Mouse (Mus musculus): ENCODE results near the gene Clec4f. TPM values are rescaled to one million over a fixed set of nuclear protein-coding genes. Genes with fewer than 3 reads are reported as not detected.

Gene Clec4f
- polyA plus RNA-seq, 1 experiment from 2014 or later = 0.25 TPM

- WGBS = 2% methylated on average over 7 of the region's 7 CpGs
- ATAC-seq (ENCODE audit: low FRiP score, low TSS enrichment) = no peak
- no peak for DNase-seq
These were observed 40.7 kb upstream of the Clec4f start for GRCm38 (mm10) chr6:83696684-83697083.

DNA sequence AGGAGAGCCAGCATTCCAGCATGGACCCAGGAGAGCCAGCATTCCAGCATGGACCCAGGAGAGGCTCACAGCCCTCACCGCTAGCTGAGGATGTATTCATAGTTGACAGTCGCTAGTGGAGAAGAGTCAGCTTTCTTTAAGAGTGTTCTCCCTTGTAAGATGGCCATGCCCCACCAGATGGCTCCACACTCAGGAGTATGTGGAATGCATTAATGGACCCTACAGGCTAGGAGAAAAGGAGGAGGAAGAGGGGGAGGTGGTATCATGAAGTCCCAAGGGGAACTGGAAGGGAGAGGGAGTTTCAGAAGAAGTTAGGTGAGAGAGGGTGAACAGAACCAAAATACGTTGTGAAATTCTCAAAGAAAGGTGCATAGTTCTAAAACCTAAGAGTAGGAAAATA is 39.7 kb upstream of the Clec4f start:
- H3K4me3 ChIP-seq (replicated peaks; ENCODE audit: low read depth, low read length) = no peak overlapping the region
- H3K36me3 ChIP-seq (ENCODE audit: control insufficient read depth, insufficient read depth, low read length) = no peaks in the 10 kb centered on the region
- ATAC-seq (ENCODE audit: low FRiP score, low TSS enrichment) (no peak), DNase-seq (no peak)
- H3K9ac ChIP-seq (replicated peaks; ENCODE audit: low read length) = no peak overlapping the region
- no peaks in the 10 kb centered on the region for H3K9me3 ChIP-seq (ENCODE audit: control insufficient read depth, low read length)
- no peak overlapping the region for H3K4me2 ChIP-seq (ENCODE audit: low read length)
- H3K4me1 ChIP-seq (ENCODE audit: control insufficient read depth, insufficient read depth, low read length) = no peaks in the 10 kb centered on the region
- peaks cover 96% of the 10 kb centered on the region for H3K27me3 ChIP-seq (ENCODE audit: control insufficient read depth, insufficient read depth, low read length)
- 9% methylated on average over 3 of the region's 3 CpGs for WGBS
- no peak overlapping the region for H3K27ac ChIP-seq (replicated peaks; ENCODE audit: low read depth, low read length)

More at GRCm38 (mm10) chr6:83696684-83697083, 40.7 kb upstream of the Clec4f start:
- Histone ChIP-seq H3K36me3 (ENCODE audit: control insufficient read depth, insufficient read depth, low read length) (no peaks in the 10 kb centered on the region), H3K4me1 (ENCODE audit: control insufficient read depth, insufficient read depth, low read length) (no peaks in the 10 kb centered on the region), H3K9me3 (ENCODE audit: control insufficient read depth, low read length) (no peaks in the 10 kb centered on the region), H3K9ac (replicated peaks; ENCODE audit: low read length) (no peak overlapping the region), H3K27me3 (ENCODE audit: control insufficient read depth, insufficient read depth, low read length) (peaks cover 94% of the 10 kb centered on the region), H3K4me3 (replicated peaks; ENCODE audit: low read depth, low read length) (no peak overlapping the region), H3K27ac (replicated peaks; ENCODE audit: low read depth, low read length) (no peak overlapping the region), H3K4me2 (ENCODE audit: low read length) (no peak overlapping the region)

DNA sequence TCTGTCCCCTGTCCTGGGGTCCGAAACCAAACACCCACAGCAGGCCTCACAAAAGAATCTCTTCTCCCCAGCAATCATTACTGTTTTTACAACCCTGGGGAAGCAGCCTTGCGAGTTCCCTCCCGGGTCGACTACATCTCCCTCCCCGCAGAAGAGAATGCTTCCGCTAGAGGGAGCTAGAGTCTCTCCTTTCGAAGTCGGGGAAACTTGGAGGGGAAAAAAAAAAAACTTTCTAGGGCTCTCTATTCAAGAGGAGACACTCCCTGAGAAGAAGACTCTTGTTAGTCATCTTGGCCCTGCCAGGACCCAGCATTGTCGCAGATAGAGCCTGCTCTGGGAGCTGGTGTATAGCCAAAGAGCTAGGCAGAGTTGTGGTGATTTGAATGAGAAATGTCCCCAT is 37.8 kb upstream of the Clec4f start:
- H3K36me3 ChIP-seq (ENCODE audit: control insufficient read depth, insufficient read depth, low read length) = no peaks in the 10 kb centered on the region
- DNase-seq (peak; percentile 90), ATAC-seq (ENCODE audit: low FRiP score, low TSS enrichment) (no peak)
- H3K4me1 ChIP-seq (ENCODE audit: control insufficient read depth, insufficient read depth, low read length) = no peaks in the 10 kb centered on the region
- no peak overlapping the region for H3K27ac ChIP-seq (replicated peaks; ENCODE audit: low read depth, low read length)
- H3K27me3 ChIP-seq (ENCODE audit: control insufficient read depth, insufficient read depth, low read length) = peaks cover 83% of the 10 kb centered on the region
- no peak overlapping the region for H3K4me3 ChIP-seq (replicated peaks; ENCODE audit: low read depth, low read length)
- H3K4me2 ChIP-seq (ENCODE audit: low read length) = no peak overlapping the region
- no peak overlapping the region for H3K9ac ChIP-seq (replicated peaks; ENCODE audit: low read length)
- under 1% methylated on average over 9 of the region's 9 CpGs for WGBS
- H3K9me3 ChIP-seq (ENCODE audit: control insufficient read depth, low read length) = no peaks in the 10 kb centered on the region

DNA sequence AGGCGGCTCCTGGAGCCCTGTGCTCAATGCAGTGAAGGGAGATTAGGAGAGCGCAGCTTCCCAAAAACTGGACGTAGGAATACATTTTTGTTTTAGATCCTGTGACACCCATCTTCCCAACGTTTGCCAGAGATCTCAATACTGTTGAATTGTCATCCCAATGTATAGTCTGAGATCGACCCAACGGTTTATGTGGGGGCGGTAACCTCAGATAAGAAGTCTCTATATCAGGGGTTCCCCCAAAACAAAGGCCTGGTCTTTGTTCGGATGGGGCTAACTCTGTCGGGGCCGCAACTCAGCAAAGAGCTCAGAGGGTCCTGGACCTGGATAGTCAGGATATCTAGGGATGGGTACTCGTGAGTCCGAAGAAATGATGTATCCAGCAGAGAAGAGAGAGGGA is 37.0 kb upstream of the Clec4f start:
- no peak for ATAC-seq (ENCODE audit: low FRiP score, low TSS enrichment)
- DNase-seq = no peak
- Histone ChIP-seq H3K9me3 (ENCODE audit: control insufficient read depth, low read length) (no peaks in the 10 kb centered on the region), H3K27me3 (ENCODE audit: control insufficient read depth, insufficient read depth, low read length) (peaks cover 79% of the 10 kb centered on the region), H3K9ac (replicated peaks; ENCODE audit: low read length) (no peak overlapping the region), H3K27ac (replicated peaks; ENCODE audit: low read depth, low read length) (no peak overlapping the region), H3K36me3 (ENCODE audit: control insufficient read depth, insufficient read depth, low read length) (no peaks in the 10 kb centered on the region), H3K4me1 (ENCODE audit: control insufficient read depth, insufficient read depth, low read length) (no peaks in the 10 kb centered on the region), H3K4me3 (replicated peaks; ENCODE audit: low read depth, low read length) (no peak overlapping the region), H3K4me2 (ENCODE audit: low read length) (no peak overlapping the region)
- WGBS = under 1% methylated on average over 12 of the region's 12 CpGs

DNA sequence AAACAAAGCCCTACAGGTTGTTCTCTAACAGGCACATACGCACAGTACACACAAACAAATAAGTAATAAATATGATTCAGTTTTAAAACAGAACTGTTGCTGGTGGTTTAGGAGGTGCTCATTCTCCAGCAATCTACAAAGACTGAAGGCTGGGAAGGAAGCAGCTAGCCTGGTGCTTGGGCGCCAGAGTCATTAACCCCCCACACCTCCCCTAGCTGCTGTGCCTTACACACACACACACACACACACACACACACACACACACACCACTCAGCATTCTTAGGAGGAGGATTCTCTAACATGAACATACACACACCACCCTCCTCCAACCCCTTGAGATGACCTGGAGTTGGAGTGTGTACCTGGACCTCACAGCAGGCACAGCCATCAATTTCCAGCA is 34.9 kb upstream of the Clec4f start:
- no peaks in the 10 kb centered on the region for H3K4me1 ChIP-seq (ENCODE audit: control insufficient read depth, insufficient read depth, low read length)

DNA sequence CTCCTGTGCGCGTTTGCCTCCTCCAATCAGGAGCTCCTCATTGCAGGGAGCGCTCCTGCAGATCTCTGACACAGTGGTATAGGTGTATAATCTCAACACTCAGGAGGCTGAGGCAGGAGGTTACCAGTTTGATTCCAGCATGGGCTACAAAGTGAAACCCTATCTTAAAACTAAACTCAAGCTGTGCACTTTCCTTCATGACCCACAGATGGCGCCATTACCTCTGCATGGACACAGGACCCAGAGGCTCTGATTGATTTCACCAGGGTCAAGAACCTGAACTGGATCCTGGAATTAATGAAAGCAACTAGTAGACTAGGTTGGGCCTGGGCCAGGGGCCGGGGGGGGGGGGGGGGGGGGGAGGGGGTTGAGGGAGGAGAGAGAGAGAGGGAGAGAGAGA is 34.3 kb upstream of the Clec4f start:
- Histone ChIP-seq H3K4me3 (replicated peaks; ENCODE audit: low read depth, low read length) (no peak overlapping the region), H3K9me3 (ENCODE audit: control insufficient read depth, low read length) (no peaks in the 10 kb centered on the region), H3K9ac (replicated peaks; ENCODE audit: low read length) (no peak overlapping the region), H3K4me1 (ENCODE audit: control insufficient read depth, insufficient read depth, low read length) (no peaks in the 10 kb centered on the region), H3K27ac (replicated peaks; ENCODE audit: low read depth, low read length) (no peak overlapping the region), H3K36me3 (ENCODE audit: control insufficient read depth, insufficient read depth, low read length) (no peaks in the 10 kb centered on the region), H3K4me2 (ENCODE audit: low read length) (no peak overlapping the region), H3K27me3 (ENCODE audit: control insufficient read depth, insufficient read depth, low read length) (peaks cover 52% of the 10 kb centered on the region)
- ATAC-seq (ENCODE audit: low FRiP score, low TSS enrichment) (no peak), DNase-seq (peak; percentile 78)
- 18% methylated on average over 4 of the region's 5 CpGs for whole genome bisulfite sequencing

More for the DNA sequence above, 34.9 kb upstream of the Clec4f start:
- peaks cover 59% of the 10 kb centered on the region for H3K27me3 ChIP-seq (ENCODE audit: control insufficient read depth, insufficient read depth, low read length)
- WGBS = 66% methylated on average over 2 of the region's 2 CpGs
- DNase-seq = no peak
- H3K4me3 ChIP-seq (replicated peaks; ENCODE audit: low read depth, low read length) = no peak overlapping the region
- H3K9me3 ChIP-seq (ENCODE audit: control insufficient read depth, low read length) = no peaks in the 10 kb centered on the region
- no peak overlapping the region for H3K9ac ChIP-seq (replicated peaks; ENCODE audit: low read length)
- H3K4me2 ChIP-seq (ENCODE audit: low read length) = no peak overlapping the region
- H3K27ac ChIP-seq (replicated peaks; ENCODE audit: low read depth, low read length) = no peak overlapping the region
- H3K36me3 ChIP-seq (ENCODE audit: control insufficient read depth, insufficient read depth, low read length) = no peaks in the 10 kb centered on the region
- ATAC-seq (ENCODE audit: low FRiP score, low TSS enrichment) = no peak

DNA sequence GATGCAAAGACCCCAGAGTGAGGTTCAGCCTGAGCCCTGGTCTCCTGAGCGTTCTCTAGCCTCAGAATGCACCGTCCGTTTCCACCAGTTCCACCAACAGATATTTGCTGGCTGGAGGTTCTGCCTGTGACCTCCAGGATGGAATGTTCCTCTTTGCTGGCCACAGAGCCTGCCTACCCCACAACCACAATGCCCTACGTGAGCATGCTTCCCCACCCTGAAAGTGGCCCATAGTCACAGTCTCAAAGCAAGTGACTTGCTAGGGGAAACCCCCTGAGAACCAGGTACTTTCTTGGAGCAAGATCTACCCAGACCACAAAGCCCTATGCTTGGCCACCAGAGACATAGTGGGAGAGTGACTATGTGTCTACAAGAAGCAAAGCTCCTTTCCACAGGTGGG is 33.4 kb upstream of the Clec4f start:
- peaks cover 44% of the 10 kb centered on the region for H3K27me3 ChIP-seq (ENCODE audit: control insufficient read depth, insufficient read depth, low read length)
- WGBS = 84% methylated on average over 4 of the region's 4 CpGs
- no peaks in the 10 kb centered on the region for H3K36me3 ChIP-seq (ENCODE audit: control insufficient read depth, insufficient read depth, low read length)

GRCm38 (mm10) chr6:83677757-83678156 is 21.8 kb upstream of the Clec4f start, which contains the start of gene Cd207:
Gene Cd207, minus strand, starts transcription at chr6:83677857.
- no peak for ATAC-seq (ENCODE audit: low FRiP score, low TSS enrichment)
- Histone ChIP-seq H3K36me3 (ENCODE audit: control insufficient read depth, insufficient read depth, low read length) (no peaks in the 10 kb centered on the region), H3K9me3 (ENCODE audit: control insufficient read depth, low read length) (no peaks in the 10 kb centered on the region), H3K4me3 (replicated peaks; ENCODE audit: low read depth, low read length) (no peak within 1 kb of the TSS), H3K27ac (replicated peaks; ENCODE audit: low read depth, low read length) (no peak within 1 kb of the TSS), H3K4me2 (ENCODE audit: low read length) (no peak within 1 kb of the TSS), H3K4me1 (ENCODE audit: control insufficient read depth, insufficient read depth, low read length) (no peaks in the 10 kb centered on the region), H3K9ac (replicated peaks; ENCODE audit: low read length) (no peak within 1 kb of the TSS), H3K27me3 (ENCODE audit: control insufficient read depth, insufficient read depth, low read length) (no peaks in the 10 kb centered on the region)
- no peak for DNase-seq
- 68% methylated on average over 4 of the region's 4 CpGs for WGBS

More for the DNA sequence above, 33.4 kb upstream of the Clec4f start:
- H3K9ac ChIP-seq (replicated peaks; ENCODE audit: low read length) = no peak overlapping the region
- H3K27ac ChIP-seq (replicated peaks; ENCODE audit: low read depth, low read length) = no peak overlapping the region
- ATAC-seq (ENCODE audit: low FRiP score, low TSS enrichment) (no peak), DNase-seq (no peak)
- H3K4me3 ChIP-seq (replicated peaks; ENCODE audit: low read depth, low read length) = no peak overlapping the region
- no peaks in the 10 kb centered on the region for H3K9me3 ChIP-seq (ENCODE audit: control insufficient read depth, low read length)
- no peak overlapping the region for H3K4me2 ChIP-seq (ENCODE audit: low read length)
- no peaks in the 10 kb centered on the region for H3K4me1 ChIP-seq (ENCODE audit: control insufficient read depth, insufficient read depth, low read length)

GRCm38 (mm10) chr6:83673395-83673794 is 17.4 kb upstream of the Clec4f start:
- 9% methylated on average over 4 of the region's 4 CpGs for WGBS

More at GRCm38 (mm10) chr6:83673395-83673794, 17.4 kb upstream of the Clec4f start:
- DNase-seq (peak; percentile 91), ATAC-seq (ENCODE audit: low FRiP score, low TSS enrichment) (no peak)
- no peaks in the 10 kb centered on the region for H3K36me3 ChIP-seq (ENCODE audit: control insufficient read depth, insufficient read depth, low read length)
- H3K27me3 ChIP-seq (ENCODE audit: control insufficient read depth, insufficient read depth, low read length) = no peaks in the 10 kb centered on the region
- no peak overlapping the region for H3K27ac ChIP-seq (replicated peaks; ENCODE audit: low read depth, low read length)
- H3K4me2 ChIP-seq (ENCODE audit: low read length) = no peak overlapping the region
- no peak overlapping the region for H3K4me3 ChIP-seq (replicated peaks; ENCODE audit: low read depth, low read length)
- H3K9me3 ChIP-seq (ENCODE audit: control insufficient read depth, low read length) = no peaks in the 10 kb centered on the region
- H3K9ac ChIP-seq (replicated peaks; ENCODE audit: low read length) = no peak overlapping the region
- H3K4me1 ChIP-seq (ENCODE audit: control insufficient read depth, insufficient read depth, low read length) = no peaks in the 10 kb centered on the region

Measured in midbrain, embryonic 14.5 days (tissue).